Mouse (Mus musculus): ENCODE measurements around the gene Ier5. TPM values are rescaled to one million over a fixed set of nuclear protein-coding genes. Genes with fewer than 3 reads are reported as not detected.
A peak's percentile ranks its signal among the peaks of the same experiment; 100 is the strongest.

Ier5 gene
- total RNA-seq, 2 experiments from 2014 or later: 17.9 to 19.8 TPM

DNA sequence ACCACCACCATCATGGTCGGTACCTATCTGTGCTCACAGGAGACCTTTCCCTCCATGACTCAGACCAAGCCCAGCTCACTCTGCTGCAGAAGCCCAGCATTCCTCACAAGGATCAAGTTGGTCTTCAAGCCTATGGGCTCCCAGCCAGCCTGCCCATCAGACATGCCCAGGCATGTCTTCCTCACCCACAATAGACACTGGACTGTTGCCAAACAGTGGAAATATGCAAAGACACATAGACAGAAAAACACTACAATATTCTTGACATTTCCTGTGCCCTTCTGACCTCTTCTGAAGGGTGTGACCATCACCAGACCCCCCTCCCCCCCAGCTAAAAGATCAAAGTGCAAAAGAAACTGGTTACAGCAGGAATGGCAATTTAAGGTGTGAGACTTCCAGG lies 43.3 kb downstream of the Ier5 start:
- no peak for DNase-seq (ENCODE audit: low spot score in 2 of 2)

DNA sequence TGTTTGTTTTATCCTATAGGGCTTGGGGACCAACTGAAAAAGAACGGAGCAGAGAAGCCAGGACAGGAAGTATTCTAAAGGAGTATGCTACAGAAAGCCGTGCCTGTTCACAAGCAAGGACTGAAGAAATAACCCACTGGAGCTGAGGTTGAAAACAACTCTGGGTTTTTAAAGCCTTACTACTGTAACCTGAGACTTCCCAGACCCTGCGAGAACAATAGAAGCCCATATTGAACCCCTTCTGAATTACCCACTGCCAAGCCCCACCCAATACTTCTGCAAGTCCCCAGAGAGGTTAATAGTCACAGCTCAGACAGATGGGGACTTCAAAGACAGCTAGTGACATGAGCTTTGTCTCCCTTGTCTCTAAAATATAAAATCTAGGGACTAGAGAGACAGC lies 44.4 kb downstream of the Ier5 start:
- DNase-seq (ENCODE audit: low spot score in 2 of 2): no peak

GRCm38 (mm10) chr1:155054366-155054965 lies 45.0 kb downstream of the Ier5 start:
- DNase-seq (ENCODE audit: low spot score in 2 of 2): no peak

DNA sequence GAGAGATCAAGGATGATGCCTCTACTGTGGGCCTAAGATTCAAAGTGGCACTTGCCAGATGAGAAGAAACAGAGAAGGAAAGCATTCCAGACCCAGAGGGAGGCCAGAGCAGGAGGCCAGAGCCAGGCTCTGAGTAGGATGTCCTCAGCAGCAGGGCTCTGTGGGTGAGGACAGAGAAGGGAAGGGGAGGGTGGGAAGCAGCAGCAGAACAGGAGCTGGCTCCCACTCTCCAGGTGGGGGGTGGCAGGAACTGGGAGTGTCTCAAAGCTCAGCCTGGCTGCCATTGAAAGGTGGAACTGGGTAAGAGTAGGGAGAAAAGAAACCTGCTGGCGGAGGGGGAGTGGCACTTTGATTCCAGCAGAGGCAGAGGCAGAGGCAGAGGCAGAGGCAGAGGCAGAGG lies 46.1 kb downstream of the Ier5 start:
- no peak for DNase-seq (ENCODE audit: low spot score in 2 of 2)

DNA sequence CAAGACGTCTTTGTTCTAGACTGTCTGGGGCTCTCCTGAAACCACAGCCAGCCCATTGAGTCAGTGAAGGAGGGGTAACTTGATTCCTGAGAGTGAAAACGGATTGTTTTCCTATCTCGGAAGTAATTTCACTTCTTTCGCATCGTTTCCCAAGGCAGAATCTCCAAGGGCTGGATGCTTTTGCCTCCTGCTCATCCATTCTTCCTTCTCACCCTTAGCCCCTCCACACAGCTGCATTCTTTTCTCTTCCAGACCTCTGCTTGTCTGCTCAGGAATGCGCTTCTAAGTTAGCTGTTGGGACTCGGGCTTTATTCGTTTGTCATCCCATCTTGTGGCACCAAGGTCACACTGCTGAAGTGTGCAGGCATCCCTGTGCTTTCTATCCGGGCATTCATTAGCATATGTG lies 46.7 kb downstream of the Ier5 start:
- DNase-seq (ENCODE audit: low spot score in 2 of 2): no peak

GRCm38 (mm10) chr1:155052131-155052760 lies 47.2 kb downstream of the Ier5 start:
- no peak for DNase-seq (ENCODE audit: low spot score in 2 of 2)

DNA sequence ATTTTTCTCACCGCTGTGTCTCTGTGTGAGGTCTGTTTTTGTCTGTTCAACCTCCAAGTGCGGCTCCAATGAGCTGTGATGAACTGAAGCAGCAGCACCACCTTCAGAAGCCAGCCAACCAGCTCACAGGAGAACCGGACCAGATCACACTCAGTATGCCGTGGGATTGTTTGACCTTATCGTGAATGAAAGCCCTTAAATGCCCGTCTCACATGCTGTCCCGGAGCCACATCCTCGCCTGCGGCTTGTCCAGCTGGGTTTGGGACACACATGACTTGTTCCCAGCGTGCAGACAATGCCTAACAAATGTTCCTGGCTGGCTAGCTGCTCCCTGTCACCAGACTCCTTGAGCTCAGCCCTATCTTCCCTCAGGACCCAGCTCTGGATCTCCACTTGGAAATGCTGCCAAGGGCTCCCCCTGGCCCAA lies 47.7 kb downstream of the Ier5 start:
- DNase-seq (ENCODE audit: low spot score in 2 of 2): no peak

- no peak for DNase-seq (ENCODE audit: low spot score in 2 of 2)
Observed at GRCm38 (mm10) chr1:155050897-155051592, 48.4 kb downstream of the Ier5 start.

DNA sequence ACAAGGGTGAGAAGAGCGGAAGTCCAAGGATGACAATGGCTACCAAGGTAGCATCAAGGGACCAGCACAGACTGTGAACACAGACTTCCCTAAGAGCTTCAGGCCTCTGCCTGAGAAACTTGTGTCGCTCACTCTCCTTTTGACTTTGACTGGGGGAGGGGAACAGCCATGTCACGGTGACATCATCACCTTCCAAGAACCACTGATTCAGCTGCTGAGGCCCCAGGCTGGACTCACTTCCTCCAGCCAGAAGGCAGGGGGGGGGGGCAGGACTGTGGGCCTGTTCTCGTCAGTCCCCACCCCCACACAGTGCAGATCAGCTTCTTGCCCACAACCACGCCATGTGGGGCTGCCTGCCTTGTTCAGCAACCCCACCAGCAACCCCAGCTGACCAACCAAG lies 49.3 kb downstream of the Ier5 start:
- peak in 1 of 2 experiments; percentile 62 for DNase-seq (ENCODE audit: low spot score in 2 of 2)

GRCm38 (mm10) chr1:155048947-155049346 lies 50.5 kb downstream of the Ier5 start:
- peak; percentile 88 to 93 for DNase-seq (ENCODE audit: low spot score in 2 of 2)

Other genes starting within 250 kb of the Ier5 start
- gene Cacna1e, start 215.1 kb downstream of the Ier5 start, total RNA-seq (2021): 100 to 1,000 TPM; 164 to 184 TPM
- 1 to 10 TPM; 3.3 to 4.1 TPM for gene Mr1, start 47.2 kb upstream of the Ier5 start, total RNA-seq (2021)
- gene Stx6, start 59.1 kb upstream of the Ier5 start, total RNA-seq (2021): 10 to 100 TPM; 88.3 to 88.6 TPM
- gene BC034090, start 144.8 kb upstream of the Ier5 start, total RNA-seq (2021): 1 to 10 TPM; 6.7 to 8.3 TPM

Data from layer of hippocampus, postnatal 14 days (tissue).